Mouse (Mus musculus): ENCODE measurements around the gene A930033H14Rik. TPM values are rescaled to one million over a fixed set of nuclear protein-coding genes. Genes with fewer than 3 reads are reported as not detected.
A peak's percentile ranks its signal among the peaks of the same experiment; 100 is the strongest.

The A930033H14Rik gene
- polyA plus RNA-seq, 1 experiment from 2014 or later, result 6.8 TPM

- ChIA-PET CTCF (interaction anchor here (1.2 kb wide), 1 partner anchor 93 kb away, joined by 3 read pairs; no protein-coding TSS in a partner anchor), POLR2A (no interaction called here)
- no peak for TF ChIP-seq CTCF (IDR thresholded peaks at IDR 0.05)
- in situ Hi-C loops (cut with MboI; ENCODE audit: low pct_unique_long_range_greater_than_20kb), result no loop called here
- no peaks in the 10 kb centered on the region for H3K27me3 ChIP-seq
- no peak for ATAC-seq
- DNase-seq (ENCODE audit: low read depth, low spot score), result no peak
Observed at GRCm38 (mm10) chr10:69213986-69214385, 1.1 kb upstream of the A930033H14Rik start.

- in situ Hi-C loops (cut with MboI; ENCODE audit: low pct_unique_long_range_greater_than_20kb), result no loop called here
- DNase-seq (ENCODE audit: low read depth, low spot score), result no peak
- TF ChIP-seq CTCF (IDR thresholded peaks at IDR 0.05), result no peak
- H3K27me3 ChIP-seq, result no peaks in the 10 kb centered on the region
- ChIA-PET POLR2A (no interaction called here), CTCF (interaction anchor here (1.2 kb wide), 1 partner anchor 93 kb away, joined by 3 read pairs; no protein-coding TSS in a partner anchor)
- peak; percentile 48 for ATAC-seq
Observed at GRCm38 (mm10) chr10:69213451-69213877, 566 bp upstream of the A930033H14Rik start.

- TF ChIP-seq CTCF (IDR thresholded peaks at IDR 0.05), result no peak
- ATAC-seq (no peak), DNase-seq (ENCODE audit: low read depth, low spot score) (no peak)
- in situ Hi-C loops (cut with MboI; ENCODE audit: low pct_unique_long_range_greater_than_20kb), result no loop called here
- no peaks in the 10 kb centered on the region for H3K27me3 ChIP-seq
- ChIA-PET CTCF (interaction anchor here (1.2 to 1.3 kb wide), 2 partner anchors 19 to 94 kb away, joined by 4 read pairs; no protein-coding TSS in a partner anchor), POLR2A (interaction anchor here (1.3 kb wide), 1 partner anchor 42 kb away, joined by 3 read pairs; no protein-coding TSS in a partner anchor)
Observed at GRCm38 (mm10) chr10:69211976-69212375, 922 bp downstream of the A930033H14Rik start.

GRCm38 (mm10) chr10:69211560-69211959, 1.3 kb downstream of the A930033H14Rik start:
- no peak for TF ChIP-seq CTCF (IDR thresholded peaks at IDR 0.05)
- POLR2A ChIA-PET, result interaction anchor here (1.3 kb wide), 1 partner anchor 43 kb away, joined by 3 read pairs; no protein-coding TSS in a partner anchor
- CTCF ChIA-PET, result interaction anchor here (1.2 to 1.3 kb wide), 2 partner anchors 18 to 95 kb away, joined by 4 read pairs; no protein-coding TSS in a partner anchor
- H3K27me3 ChIP-seq, result no peaks in the 10 kb centered on the region
- in situ Hi-C loops (cut with MboI; ENCODE audit: low pct_unique_long_range_greater_than_20kb), result no loop called here
- DNase-seq (ENCODE audit: low read depth, low spot score), result no peak
- no peak for ATAC-seq

- in situ Hi-C loops (cut with MboI; ENCODE audit: low pct_unique_long_range_greater_than_20kb), result no loop called here
- ChIA-PET POLR2A (interaction anchor here (0.6 kb wide), 1 partner anchor 1862 kb away, joined by 7 read pairs; no protein-coding TSS in a partner anchor), CTCF (interaction anchor here (1.3 kb wide), 1 partner anchor 96 kb away, joined by 4 read pairs; no protein-coding TSS in a partner anchor)
- ATAC-seq, result no peak
- no peaks in the 10 kb centered on the region for H3K27me3 ChIP-seq
- no peak for TF ChIP-seq CTCF (IDR thresholded peaks at IDR 0.05)
- no peak for DNase-seq (ENCODE audit: low read depth, low spot score)
Observed at GRCm38 (mm10) chr10:69210659-69211058, 2.2 kb downstream of the A930033H14Rik start.

- POLR2A ChIA-PET, result no interaction called here
- CTCF ChIA-PET, result no interaction called here
- no peak for ATAC-seq
- no peak for TF ChIP-seq CTCF (IDR thresholded peaks at IDR 0.05)
- no peaks in the 10 kb centered on the region for H3K27me3 ChIP-seq
- in situ Hi-C loops (cut with MboI; ENCODE audit: low pct_unique_long_range_greater_than_20kb), result no loop called here
- no peak for DNase-seq (ENCODE audit: low read depth, low spot score)
Observed at GRCm38 (mm10) chr10:69210006-69210405, 2.9 kb downstream of the A930033H14Rik start.

- ATAC-seq (no peak), DNase-seq (ENCODE audit: low read depth, low spot score) (no peak)
- in situ Hi-C loops (cut with MboI; ENCODE audit: low pct_unique_long_range_greater_than_20kb), result no loop called here
- ChIA-PET POLR2A (no interaction called here), CTCF (interaction anchor here (1.1 to 1.7 kb wide), 2 partner anchors 20 to 105 kb away, joined by 3 to 5 read pairs; no protein-coding TSS in a partner anchor)
- H3K27me3 ChIP-seq, result no peaks in the 10 kb centered on the region
- no peak for TF ChIP-seq CTCF (IDR thresholded peaks at IDR 0.05)
Observed at GRCm38 (mm10) chr10:69208705-69209104, 4.2 kb downstream of the A930033H14Rik start.

- TF ChIP-seq CTCF (IDR thresholded peaks at IDR 0.05), result no peak
- ChIA-PET POLR2A (no interaction called here), CTCF (interaction anchor here (1.1 to 1.7 kb wide), 2 partner anchors 20 to 106 kb away, joined by 3 to 5 read pairs; no protein-coding TSS in a partner anchor)
- in situ Hi-C loops (cut with MboI; ENCODE audit: low pct_unique_long_range_greater_than_20kb), result no loop called here
- no peaks in the 10 kb centered on the region for H3K27me3 ChIP-seq
- ATAC-seq (no peak), DNase-seq (ENCODE audit: low read depth, low spot score) (no peak)
Observed at GRCm38 (mm10) chr10:69207981-69208630, 4.8 kb downstream of the A930033H14Rik start.

GRCm38 (mm10) chr10:69207481-69207880, 5.4 kb downstream of the A930033H14Rik start:
- POLR2A ChIA-PET, result no interaction called here
- in situ Hi-C loops (cut with MboI; ENCODE audit: low pct_unique_long_range_greater_than_20kb), result no loop called here
- no peak for TF ChIP-seq CTCF (IDR thresholded peaks at IDR 0.05)

GRCm38 (mm10) chr10:69206081-69206480, 6.8 kb downstream of the A930033H14Rik start:
- POLR2A ChIA-PET, result no interaction called here
- ATAC-seq (no peak), DNase-seq (ENCODE audit: low read depth, low spot score) (no peak)
- CTCF ChIA-PET, result no interaction called here
- H3K27me3 ChIP-seq, result no peaks in the 10 kb centered on the region
- in situ Hi-C loops (cut with MboI; ENCODE audit: low pct_unique_long_range_greater_than_20kb), result no loop called here
- no peak for TF ChIP-seq CTCF (IDR thresholded peaks at IDR 0.05)

More at GRCm38 (mm10) chr10:69207481-69207880, 5.4 kb downstream of the A930033H14Rik start:
- ATAC-seq (no peak), DNase-seq (ENCODE audit: low read depth, low spot score) (no peak)
- no peaks in the 10 kb centered on the region for H3K27me3 ChIP-seq
- CTCF ChIA-PET, result interaction anchor here (1.7 kb wide), 1 partner anchor 107 kb away, joined by 5 read pairs; no protein-coding TSS in a partner anchor
